Mouse (Mus musculus): ENCODE results near the gene Carm1.

DNA sequence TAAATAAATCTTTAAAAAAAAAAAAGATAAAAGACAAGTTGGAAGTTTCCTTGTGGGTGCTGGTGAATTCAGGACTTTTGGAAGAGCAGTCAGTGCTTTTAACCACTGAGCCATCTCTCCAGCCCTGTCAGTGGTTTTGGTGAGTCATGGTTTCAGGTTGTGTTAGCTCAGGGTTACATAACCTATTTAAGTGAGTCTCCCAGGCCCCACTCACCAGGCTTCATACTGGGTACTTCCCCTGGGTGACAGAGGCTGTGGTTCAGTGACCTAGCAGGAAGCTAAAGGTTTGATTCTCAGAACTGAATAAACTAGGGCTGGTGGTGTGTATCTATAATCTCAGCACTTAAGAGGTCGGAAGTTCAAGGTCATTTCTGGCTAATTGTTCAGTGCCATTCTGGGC, 63.2 kb downstream of the Carm1 start:
- TF ChIP-seq CTCF (IDR thresholded peaks at IDR 0.05; ENCODE audit: insufficient read depth, low read depth, low read length) = no peak
- no peak for TF ChIP-seq POLR2A (IDR thresholded peaks at IDR 0.05; ENCODE audit: insufficient read depth, low read depth, low read length)
